Mouse (Mus musculus): ENCODE results near the gene Tanc2.

Tanc2 gene

DNA sequence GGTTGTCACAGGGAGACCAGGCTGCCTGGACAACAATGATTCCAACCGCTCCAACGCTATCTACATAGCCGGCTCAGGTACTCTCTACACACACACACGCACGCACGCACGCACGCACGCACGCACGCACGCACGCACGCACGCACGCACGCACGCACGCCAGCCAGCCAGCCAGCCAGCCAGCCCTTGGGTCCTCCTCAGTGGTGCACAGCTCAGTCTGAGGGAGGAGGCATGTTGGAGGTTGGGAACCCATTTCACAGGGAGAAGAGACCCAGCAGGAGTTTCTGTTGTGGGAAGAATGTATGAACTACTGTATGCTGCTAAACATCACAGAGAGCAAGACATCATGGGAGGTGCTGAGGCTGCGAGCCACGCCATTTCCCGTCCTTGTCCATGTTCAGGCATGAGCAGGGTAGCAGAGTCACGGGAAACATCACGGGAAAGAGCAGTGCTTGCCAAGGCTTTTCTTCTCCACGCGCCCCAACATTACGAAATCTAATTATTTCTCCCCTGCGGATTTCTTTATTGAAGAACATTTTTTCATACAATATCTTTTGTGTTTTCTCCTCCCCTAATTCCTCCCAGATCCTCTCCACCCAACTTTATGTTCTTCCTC lies 366.1 kb downstream of the Tanc2 start:
- no peak for DNase-seq (ENCODE audit: low read depth)

DNA sequence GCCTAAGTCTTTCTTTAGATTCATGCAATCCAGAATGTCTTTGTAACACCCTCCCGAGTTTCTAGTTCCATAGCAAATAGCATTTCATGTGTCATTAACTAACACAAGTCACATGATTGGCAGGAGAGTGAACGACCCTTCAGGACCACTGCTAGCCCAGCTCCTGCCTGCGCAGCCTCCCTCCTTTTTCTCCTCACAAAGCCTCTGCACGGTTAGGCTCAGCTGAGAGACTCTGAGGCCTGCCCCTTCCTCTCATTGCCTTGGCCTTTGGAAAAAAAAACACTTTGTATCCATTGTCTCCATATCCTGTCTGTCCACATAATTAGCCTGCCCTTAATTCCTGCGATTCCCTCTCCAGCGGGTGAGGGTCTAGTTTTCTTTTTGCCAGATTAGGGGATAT lies 367.7 kb downstream of the Tanc2 start:
- no peak for DNase-seq (ENCODE audit: low read depth)

DNA sequence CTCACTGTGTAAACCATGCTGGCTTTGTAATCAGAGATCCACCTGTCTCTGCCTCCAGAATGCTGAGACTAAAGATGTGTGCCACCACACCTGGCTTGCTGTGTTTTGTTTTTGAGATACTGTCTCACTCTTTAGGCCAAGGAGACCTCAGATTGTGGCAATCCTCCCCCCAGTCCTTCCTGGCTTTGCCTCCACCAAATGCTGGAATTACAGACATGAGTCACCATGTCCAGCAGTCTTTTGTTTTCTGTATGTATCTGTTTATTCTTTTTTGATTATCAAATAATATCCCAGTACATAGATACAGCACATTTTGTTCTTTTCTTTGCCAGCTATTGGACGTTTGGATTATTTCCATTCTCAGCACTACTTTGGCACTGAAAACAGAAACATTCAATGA lies 368.8 kb downstream of the Tanc2 start:
- DNase-seq (ENCODE audit: low read depth): no peak

DNA sequence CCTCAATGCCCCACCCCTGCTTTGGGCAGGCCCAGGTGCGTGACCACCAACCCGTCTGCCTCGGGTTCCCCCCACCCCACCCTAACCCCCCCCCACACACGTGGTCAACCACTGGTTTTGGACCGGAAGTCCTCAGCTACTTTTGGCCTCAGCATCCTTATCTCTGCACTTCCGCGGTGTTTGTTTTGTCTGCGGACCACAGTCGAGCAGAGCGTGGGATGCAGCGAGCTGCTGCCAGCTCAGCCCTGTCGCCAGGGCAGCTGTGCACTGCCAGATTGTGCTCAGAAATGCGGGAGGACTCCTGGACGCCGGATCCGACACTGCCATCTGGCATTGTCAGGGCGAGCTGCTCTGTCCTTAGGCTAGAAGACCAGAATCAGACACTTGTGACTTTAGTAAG lies 369.6 kb downstream of the Tanc2 start:
- no peak for DNase-seq (ENCODE audit: low read depth)

DNA sequence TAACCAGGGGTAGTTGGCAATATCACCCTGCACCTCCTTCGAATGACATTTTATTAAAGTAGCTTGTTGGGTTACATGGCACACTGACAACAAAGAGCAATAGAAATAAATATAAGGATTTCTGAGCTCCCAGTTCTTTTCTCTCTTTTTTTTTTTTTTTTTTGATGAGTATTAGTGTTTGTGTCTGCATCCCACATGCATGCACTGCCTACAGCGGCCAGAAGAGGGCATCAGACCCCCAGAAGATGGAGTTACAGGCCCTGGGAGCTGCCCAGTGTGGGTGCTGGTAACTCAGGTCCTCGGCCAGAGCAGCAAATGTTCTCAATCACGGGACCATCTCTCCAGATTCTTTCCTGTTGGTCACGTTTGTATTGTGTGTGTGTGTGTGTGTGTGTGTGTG lies 374.9 kb downstream of the Tanc2 start:
- no peak for DNase-seq (ENCODE audit: low read depth)

DNA sequence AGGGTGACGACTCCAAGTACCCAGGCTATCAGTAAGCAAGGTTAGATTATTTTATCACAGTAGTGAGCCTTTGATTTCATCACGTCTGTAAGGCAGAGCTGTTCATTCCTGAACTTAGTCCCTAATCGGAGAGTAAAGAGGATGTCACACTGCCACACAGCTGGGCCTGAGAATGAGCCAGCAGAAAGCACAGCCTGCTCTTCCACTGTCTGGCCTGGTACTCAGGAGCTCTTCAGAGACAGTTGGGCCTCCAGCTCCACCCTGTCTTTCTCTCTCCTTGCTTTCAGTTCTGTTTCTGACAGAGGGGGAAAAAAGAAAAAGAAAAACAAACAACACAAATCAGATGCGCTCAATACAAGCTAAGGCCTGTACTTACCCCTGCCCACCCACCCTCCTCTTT lies 376.5 kb downstream of the Tanc2 start:
- no peak for DNase-seq (ENCODE audit: low read depth)

DNA sequence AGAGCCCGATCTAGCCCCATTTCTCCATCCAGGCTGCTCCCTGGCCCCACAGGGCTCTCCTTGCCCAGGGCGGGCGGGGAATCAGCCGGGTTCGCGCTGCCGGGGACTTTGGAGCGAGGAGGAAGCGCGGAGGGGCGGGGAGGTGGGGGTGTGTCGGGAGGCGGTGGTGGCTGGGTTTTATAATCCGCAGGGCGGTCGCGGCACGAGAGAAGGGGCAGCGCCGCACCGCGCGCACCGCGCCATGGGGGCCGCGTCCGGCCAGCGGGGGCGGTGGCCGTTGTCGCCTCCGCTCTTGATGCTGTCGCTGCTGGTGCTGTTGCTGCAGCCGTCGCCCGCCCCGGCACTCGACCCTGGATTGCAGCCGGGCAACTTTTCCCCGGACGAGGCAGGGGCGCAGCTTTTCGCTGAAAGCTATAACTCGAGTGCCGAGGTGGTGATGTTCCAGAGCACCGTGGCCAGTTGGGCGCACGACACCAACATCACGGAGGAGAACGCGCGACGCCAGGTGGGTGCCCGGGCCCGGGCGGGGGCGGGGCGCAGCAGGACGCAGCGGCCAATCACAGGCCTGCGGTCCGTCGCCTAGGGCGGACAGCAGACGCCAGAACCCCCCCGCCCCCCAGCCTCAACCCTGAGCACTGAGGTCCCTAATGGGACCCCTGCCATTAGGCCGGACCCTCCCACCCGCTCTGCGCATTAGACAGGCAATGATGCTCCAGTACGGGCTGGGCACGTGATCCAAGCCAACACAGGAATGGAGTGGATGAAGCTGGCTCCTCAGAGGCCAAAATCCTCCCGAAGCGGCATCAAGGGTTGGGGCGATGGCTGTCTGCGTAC lies 378.2 kb downstream of the Tanc2 start, which contains the start of gene Ace:
Gene Ace (plus strand): TSS at position 205 of the 834 bp plus-strand sequence.
- no peak for DNase-seq (ENCODE audit: low read depth)

DNA sequence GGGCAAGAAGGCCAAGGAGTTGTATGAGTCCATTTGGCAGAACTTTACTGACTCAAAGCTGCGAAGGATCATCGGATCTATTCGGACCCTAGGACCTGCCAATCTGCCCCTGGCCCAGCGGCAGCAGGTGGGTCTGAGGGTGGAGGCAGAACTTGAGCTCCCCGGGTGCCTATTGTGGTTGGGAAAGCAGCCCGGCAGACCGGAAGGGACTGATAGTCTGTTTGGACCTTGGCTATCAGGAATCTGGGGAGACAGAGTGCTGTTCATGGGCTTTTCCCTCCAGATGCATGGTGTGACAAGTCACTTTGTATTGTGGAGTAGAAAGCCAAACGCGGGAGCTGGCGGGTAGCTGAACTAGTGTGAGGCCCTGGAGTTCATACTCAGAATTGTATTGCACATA lies 379.2 kb downstream of the Tanc2 start:
- no peak for DNase-seq (ENCODE audit: low read depth)

DNA sequence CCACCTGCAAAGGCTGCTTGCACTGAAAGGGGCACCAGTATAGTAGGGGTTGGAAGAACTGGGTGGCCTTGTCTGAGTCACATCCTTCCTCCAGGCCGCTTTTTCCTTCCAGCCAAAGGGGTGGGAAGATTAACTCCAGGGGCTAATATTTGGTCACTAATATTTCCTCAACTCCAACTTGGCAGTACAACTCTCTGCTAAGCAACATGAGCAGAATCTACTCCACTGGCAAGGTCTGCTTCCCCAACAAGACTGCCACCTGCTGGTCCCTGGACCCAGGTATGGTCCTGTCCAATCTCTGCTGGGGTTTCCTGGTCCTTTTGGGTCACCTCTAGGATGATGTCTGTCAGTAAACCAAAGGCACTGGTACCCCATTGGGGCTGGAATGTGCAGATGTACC lies 379.7 kb downstream of the Tanc2 start:
- no peak for DNase-seq (ENCODE audit: low read depth)

DNA sequence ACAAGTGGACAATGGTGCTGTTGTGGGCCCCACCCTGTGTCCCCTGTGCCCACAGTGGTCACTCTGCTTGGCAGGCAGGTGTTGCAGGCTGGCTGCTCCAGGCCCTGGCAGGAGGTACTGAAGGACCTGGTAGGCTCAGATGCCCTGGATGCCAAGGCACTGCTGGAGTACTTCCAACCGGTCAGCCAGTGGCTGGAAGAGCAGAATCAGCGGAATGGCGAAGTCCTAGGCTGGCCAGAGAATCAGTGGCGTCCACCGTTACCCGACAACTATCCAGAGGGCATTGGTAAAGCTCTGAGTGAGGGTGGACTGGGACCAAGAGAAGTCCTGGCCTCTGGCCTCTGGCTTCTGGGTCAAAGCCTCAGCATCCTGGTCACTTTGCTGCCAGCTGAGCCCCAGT lies 384.8 kb downstream of the Tanc2 start:
- DNase-seq (ENCODE audit: low read depth): no peak

DNA sequence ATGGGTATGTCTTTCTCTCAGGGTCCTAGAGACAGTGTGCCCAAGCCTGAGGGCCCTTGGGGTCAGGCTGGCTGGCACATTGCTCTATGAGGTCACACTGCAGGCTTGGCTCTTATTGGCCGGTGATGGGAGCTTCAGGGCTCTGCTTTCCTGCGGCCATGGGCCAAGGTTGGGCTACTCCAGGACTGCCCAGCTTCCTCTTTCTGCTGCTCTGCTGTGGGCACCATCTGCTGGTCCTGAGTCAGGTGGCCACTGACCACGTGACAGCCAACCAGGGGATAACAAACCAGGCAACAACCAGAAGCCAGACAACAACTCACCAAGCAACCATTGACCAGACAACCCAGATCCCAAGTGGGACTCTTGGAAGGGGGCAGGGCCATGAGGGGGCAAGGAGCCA lies 385.3 kb downstream of the Tanc2 start:
- DNase-seq (ENCODE audit: low read depth): no peak

DNA sequence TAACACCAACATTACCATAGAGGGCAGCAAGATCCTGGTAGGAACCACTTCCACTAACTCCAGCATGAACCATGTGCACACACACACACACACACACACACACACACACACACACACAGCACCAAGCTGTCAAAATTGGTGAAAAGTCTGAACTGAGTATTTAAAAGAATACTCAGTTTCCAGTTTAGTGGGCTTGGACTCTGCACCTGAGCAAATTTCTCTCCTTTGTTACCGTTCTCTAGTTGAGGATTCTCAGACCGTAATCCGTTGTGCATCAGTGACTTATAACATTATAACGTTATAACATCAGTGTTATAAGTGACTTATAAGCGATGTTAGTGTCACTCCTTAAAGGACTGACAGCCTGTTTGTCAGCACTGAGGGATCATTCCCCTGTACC lies 385.9 kb downstream of the Tanc2 start:
- no peak for DNase-seq (ENCODE audit: low read depth)

DNA sequence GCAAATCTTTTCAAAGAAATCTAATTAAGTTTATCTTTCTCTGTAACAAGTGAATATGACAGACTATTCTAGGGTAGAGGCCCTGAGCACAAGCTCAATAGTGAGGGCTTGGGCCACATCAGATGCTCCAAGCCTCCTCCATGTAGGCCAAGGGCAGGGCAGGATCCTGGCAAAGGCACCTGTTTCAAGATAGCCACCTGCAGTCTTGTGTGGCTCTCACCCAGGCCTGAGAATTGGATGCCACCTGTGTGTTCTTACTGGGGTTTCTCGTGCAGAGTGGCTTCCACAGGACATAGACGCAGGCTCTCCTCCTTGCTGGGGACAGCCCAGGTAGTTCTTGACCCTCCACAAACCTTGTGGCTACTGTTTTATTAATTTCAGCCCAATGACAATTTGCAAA lies 388.4 kb downstream of the Tanc2 start:
- no peak for DNase-seq (ENCODE audit: low read depth)

DNA sequence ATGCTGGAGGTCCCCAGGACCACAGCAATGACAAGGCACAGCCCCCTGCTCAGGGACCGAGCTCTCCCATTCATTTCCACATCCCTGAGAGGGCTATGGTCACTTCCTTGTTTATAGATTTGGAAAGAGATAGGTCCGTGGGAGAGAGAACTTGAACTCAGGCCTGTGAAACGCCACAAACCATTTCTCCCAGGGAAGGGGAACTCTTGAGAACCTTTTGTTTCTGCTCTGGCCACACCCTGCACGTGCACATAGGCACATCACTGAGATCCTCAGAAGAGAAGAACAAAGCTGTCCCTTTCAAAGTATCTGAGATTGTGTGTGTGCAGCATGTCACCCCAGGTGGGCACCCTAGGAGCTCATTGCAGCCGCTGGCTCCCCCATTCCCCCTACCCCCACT lies 388.8 kb downstream of the Tanc2 start:
- no peak for DNase-seq (ENCODE audit: low read depth)
